In the genomic region with DNA sequence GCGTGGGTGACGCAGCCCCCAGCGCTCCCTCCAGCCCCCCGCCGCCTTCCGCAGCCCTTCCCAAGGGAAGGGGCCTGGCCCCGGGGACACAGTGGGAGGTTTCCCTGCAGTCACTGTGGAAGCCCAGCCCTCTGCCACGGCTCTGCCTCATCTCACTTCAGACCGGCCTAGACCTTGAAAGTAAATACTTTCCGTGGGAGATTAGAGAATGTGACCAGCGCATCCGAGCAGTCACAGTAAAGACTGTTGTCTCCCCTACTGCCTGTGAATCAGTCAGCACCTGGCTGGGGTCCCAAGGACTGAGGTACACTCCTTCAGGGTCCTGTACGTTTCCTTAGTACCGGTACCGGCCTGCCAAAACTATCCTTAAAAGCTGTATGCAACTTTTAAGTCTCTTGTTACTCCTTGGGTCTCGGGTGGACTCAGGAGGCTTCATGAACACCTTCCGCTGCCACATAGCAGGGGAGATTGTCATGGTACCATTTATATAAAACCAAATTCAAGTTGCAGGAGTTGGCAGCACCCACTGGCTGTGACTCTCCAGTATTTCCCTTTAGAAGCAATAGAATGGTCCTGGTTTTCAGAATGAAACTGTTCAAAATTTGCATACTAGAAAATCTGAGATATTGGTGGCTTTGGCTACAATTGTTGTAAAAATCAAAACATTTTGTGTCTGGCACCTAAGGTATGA, we compare ENCODE assay signal across 8 mouse cellular contexts. TPM values are rescaled to one million over a fixed set of nuclear protein-coding genes. Genes with fewer than 3 reads are reported as not detected.
DNase-seq lines count a peak whose midpoint lies in the region; ATAC-seq lines count a peak whose summit lies in the region.

No protein-coding gene starts in this region.

- peak; percentile 29 for DNase-seq in 416B (ENCODE audit: low read depth)
- DNase-seq in embryonic facial prominence, embryonic 10.5 days (ENCODE audit: low spot score) = no peak
- no peak for DNase-seq in natural killer cell, adult 2 months (ENCODE audit: low spot score in 2 of 2)
- no peak for DNase-seq in kidney, adult 9 months

- H3K27me3 ChIP-seq in erythroblast, embryonic 14.5 days (ENCODE audit: control insufficient read depth) = peaks cover 9% of the 10 kb centered on the region
- H3K27me3 ChIP-seq in embryonic facial prominence, embryonic 10.5 days (replicated peaks; ENCODE audit: low read depth, poor library complexity, severe bottlenecking) = peaks cover 63% of the 10 kb centered on the region
- H3K27me3 ChIP-seq in midbrain, embryonic 16.5 days (ENCODE audit: control insufficient read depth, insufficient read depth, low read depth, low read length) = peaks cover 7% of the 10 kb centered on the region; the same call in 1 of the 2 replicates

- no peak for ATAC-seq in erythroblast, adult 5-6 weeks (replicated peaks; ENCODE audit: low FRiP score, poor library complexity, severe bottlenecking)
- peak; percentile 4 for ATAC-seq in inflammation-experienced regulatory T-cells, adult 6 months
- peak; percentile 67 for ATAC-seq in midbrain, embryonic 16.5 days

- peaks cover 59% of the 10 kb centered on the region for H3K4me1 ChIP-seq in erythroblast, embryonic 14.5 days (ENCODE audit: control insufficient read depth)
- peaks cover 38% of the 10 kb centered on the region for H3K4me1 ChIP-seq in embryonic facial prominence, embryonic 10.5 days
- peaks cover 7% of the 10 kb centered on the region for H3K4me1 ChIP-seq in midbrain, embryonic 16.5 days (ENCODE audit: control insufficient read depth, insufficient read depth, low read length)

- 7% methylated on average over 17 of the region's 17 CpGs for WGBS in embryonic facial prominence, embryonic 10.5 days
- 7% methylated on average over 17 of the region's 17 CpGs for WGBS in midbrain, embryonic 16.5 days

- H3K36me3 ChIP-seq in erythroblast, embryonic 14.5 days (ENCODE audit: control insufficient read depth) = peaks cover 17% of the 10 kb centered on the region
- no peaks in the 10 kb centered on the region for H3K36me3 ChIP-seq in embryonic facial prominence, embryonic 10.5 days (replicated peaks)
- H3K36me3 ChIP-seq in midbrain, embryonic 16.5 days (ENCODE audit: control insufficient read depth, insufficient read depth, low read length) = no peaks in the 10 kb centered on the region

- no peaks in the 10 kb centered on the region for H3K9me3 ChIP-seq in erythroblast, embryonic 14.5 days (ENCODE audit: control insufficient read depth, low read length)
- no peaks in the 10 kb centered on the region for H3K9me3 ChIP-seq in embryonic facial prominence, embryonic 10.5 days
- no peaks in the 10 kb centered on the region for H3K9me3 ChIP-seq in midbrain, embryonic 16.5 days (replicated peaks; ENCODE audit: control insufficient read depth, low read length, poor library complexity, severe bottlenecking)

- peak overlapping the region; percentile 81 for H3K4me2 ChIP-seq in midbrain, embryonic 16.5 days (ENCODE audit: low read length)

- peak overlapping the region; percentile 82 for H3K9ac ChIP-seq in midbrain, embryonic 16.5 days (ENCODE audit: low read depth, low read length)

- peak overlapping the region; percentile 83 for H3K4me3 ChIP-seq in erythroblast, embryonic 14.5 days (replicated peaks)
- H3K4me3 ChIP-seq in embryonic facial prominence, embryonic 10.5 days = peak overlapping the region; percentile 90
- peak overlapping the region; percentile 90 for H3K4me3 ChIP-seq in midbrain, embryonic 16.5 days (ENCODE audit: low read depth, low read length)

- H3K27ac ChIP-seq in embryonic facial prominence, embryonic 10.5 days (replicated peaks) = 0 out of 2 replicates have a peak overlapping the region, but pooled peaks have one; percentile 69
- H3K27ac ChIP-seq in midbrain, embryonic 16.5 days (ENCODE audit: low read length) = peak overlapping the region; percentile 69; the same call in 1 of the 2 replicates

RNA-seq across cellular contexts. Expression of a gene that starts 2.2 kb away (rescaled TPM):
- 0.91 and 1.8 TPM in 2 replicates for polyA plus RNA-seq in erythroblast, embryonic 14.5 days (2012)
- total RNA-seq in erythroblast, adult 5-6 weeks (2015; ENCODE audit: low replicate concordance) = 21.3 and 36.5 TPM in 2 replicates
- 10.5 and 13.7 TPM in 2 replicates for total RNA-seq in erythroblast, adult 5-6 weeks (2017; ENCODE audit: low replicate concordance)
- polyA plus RNA-seq in embryonic facial prominence, embryonic 10.5 days (2016; fragmentation: Nextera tagmentation; extraction: Ambion mirVana) = 2.7 and 2.9 TPM in 2 replicates
- polyA plus RNA-seq in inflammation-experienced regulatory T-cells, adult 6 months (2017; shearing (Covaris generic)) = 10 to 100 TPM; 46.9 to 61.2 (median 57.9) TPM
- 16.8 and 19.9 TPM in 2 replicates for polyA plus RNA-seq in midbrain, embryonic 16.5 days (2015; fragmentation: Nextera tagmentation; extraction: Ambion mirVana)
